16 mouse cellular contexts compared by ENCODE assay signal in genomic region chr11:115089853-115090252, GRCm38 (mm10). TPM values are rescaled to one million over a fixed set of nuclear protein-coding genes. Genes with fewer than 3 reads are reported as not detected.
DNase-seq lines count a peak whose midpoint lies in the region; ATAC-seq and TF ChIP-seq lines count a peak whose summit lies in the region.
"Had no signal": no experiment of that assay in that cellular context is flagged by ENCODE, and none has a peak within 500 bp of the region (broad histone marks: within the 10 kb centered on the region; RNA-seq: fewer than 3 reads in every experiment).

No protein-coding gene starts in this region.

- ATAC-seq in kidney, postnatal 0 days (replicated peaks; ENCODE audit: low FRiP score, low read depth), result no peak
- no peak for ATAC-seq in activated CD4-positive, CD25-positive, alpha-beta regulatory T cell, adult 4 months
- no peak for ATAC-seq in cerebellum, adult (ENCODE audit: insufficient number of reproducible peaks, low FRiP score, low TSS enrichment)

- no peaks in the 10 kb centered on the region for H3K36me3 ChIP-seq in kidney, postnatal 0 days (ENCODE audit: insufficient read depth, low read length)
- no peaks in the 10 kb centered on the region for H3K36me3 ChIP-seq in ES-Bruce4 (ENCODE audit: control insufficient read depth, insufficient read depth, low read length, poor library complexity, severe bottlenecking)
- H3K36me3 ChIP-seq: liver, embryonic 13.5 days; midbrain, embryonic 12.5 days; neural tube, embryonic 15.5 days had no signal

- no peak overlapping the region for H3K4me2 ChIP-seq in kidney, postnatal 0 days (ENCODE audit: low read length)
- H3K4me2 ChIP-seq: liver, embryonic 13.5 days; midbrain, embryonic 12.5 days; neural tube, embryonic 15.5 days had no signal

- no peak overlapping the region for H3K4me3 ChIP-seq in kidney, postnatal 0 days (replicated peaks; ENCODE audit: low read depth, low read length)
- H3K4me3 ChIP-seq in ES-Bruce4 (ENCODE audit: low read depth, low read length), result no peak overlapping the region
- H3K4me3 ChIP-seq in cortical plate, adult 2 months (ENCODE audit: insufficient read depth, low read length), result no peak overlapping the region
- H3K4me3 ChIP-seq: liver, embryonic 13.5 days; midbrain, embryonic 12.5 days; neural tube, embryonic 15.5 days had no signal

- no peak for TF ChIP-seq POLR2A in ES-Bruce4 (IDR thresholded peaks at IDR 0.05; ENCODE audit: insufficient read depth, low read length)
- TF ChIP-seq POLR2A in cortical plate, adult 2 months (IDR thresholded peaks at IDR 0.05; ENCODE audit: extremely low read depth, insufficient read depth, low read length), result no peak

- H3K9me3 ChIP-seq in kidney, postnatal 0 days (replicated peaks; ENCODE audit: low read length), result no peaks in the 10 kb centered on the region
- peaks cover 8% of the 10 kb centered on the region; the same call in 1 of the 2 replicates for H3K9me3 ChIP-seq in ES-Bruce4 (replicated peaks; ENCODE audit: control insufficient read depth, insufficient read depth, low read length, poor library complexity, severe bottlenecking)
- H3K9me3 ChIP-seq: liver, embryonic 13.5 days; midbrain, embryonic 12.5 days; neural tube, embryonic 15.5 days had no signal

- no peak for DNase-seq in kidney, postnatal 0 days (ENCODE audit: low spot score)
- DNase-seq in kidney, postnatal 14 days, result no peak
- DNase-seq in 416B (ENCODE audit: low read depth), result peak; percentile 25
- no peak for DNase-seq in layer of hippocampus, postnatal 25 days (ENCODE audit: extremely low spot score in 1 of 2, low spot score in 1 of 2)
- DNase-seq: gastrocnemius, postnatal 36 days; heart, postnatal 14 days; kidney, adult 11 months; layer of hippocampus, postnatal 36 days; liver, embryonic 13.5 days had no signal

- H3K9ac ChIP-seq in kidney, postnatal 0 days (ENCODE audit: low read depth, low read length), result no peak overlapping the region
- no peak overlapping the region for H3K9ac ChIP-seq in ES-Bruce4 (ENCODE audit: low read depth, poor library complexity, severe bottlenecking)
- H3K9ac ChIP-seq: liver, embryonic 13.5 days; midbrain, embryonic 12.5 days; neural tube, embryonic 15.5 days had no signal

- no peak overlapping the region for H3K27ac ChIP-seq in kidney, postnatal 0 days
- no peak overlapping the region for H3K27ac ChIP-seq in ES-Bruce4 (ENCODE audit: insufficient read depth, low read length)
- H3K27ac ChIP-seq in cortical plate, adult 2 months (ENCODE audit: insufficient read depth, low read length), result no peak overlapping the region
- H3K27ac ChIP-seq: liver, embryonic 13.5 days; midbrain, embryonic 12.5 days; neural tube, embryonic 15.5 days had no signal

- 0 out of 2 replicates have a peak, but pooled peaks cover 6% of the 10 kb centered on the region for H3K27me3 ChIP-seq in kidney, postnatal 0 days (ENCODE audit: insufficient read depth, low read length)
- H3K27me3 ChIP-seq in ES-Bruce4 (ENCODE audit: control insufficient read depth, insufficient read depth, low read length, poor library complexity, severe bottlenecking), result no peaks in the 10 kb centered on the region

- TF ChIP-seq EP300 in ES-Bruce4 (IDR thresholded peaks at IDR 0.05; ENCODE audit: insufficient read depth, low read depth, low read length), result no peak

- H3K4me1 ChIP-seq in kidney, postnatal 0 days (replicated peaks; ENCODE audit: insufficient read depth, low read length), result no peaks in the 10 kb centered on the region
- H3K4me1 ChIP-seq in ES-Bruce4 (ENCODE audit: control insufficient read depth, insufficient read depth, low read length), result no peaks in the 10 kb centered on the region
- no peaks in the 10 kb centered on the region for H3K4me1 ChIP-seq in cortical plate, adult 2 months (ENCODE audit: control insufficient read depth, insufficient read depth, low read length)
- H3K4me1 ChIP-seq: liver, embryonic 13.5 days had no signal

- 68% methylated on average over 6 of the region's 6 CpGs for WGBS in kidney, postnatal 0 days

- TF ChIP-seq CTCF in kidney, postnatal 0 days (IDR thresholded peaks at IDR 0.05; ENCODE audit: low read depth), result peak; percentile 57
- peak; percentile 84 for TF ChIP-seq CTCF in ES-Bruce4 (IDR thresholded peaks at IDR 0.05; ENCODE audit: low read depth, low read length)
- TF ChIP-seq CTCF in cortical plate, adult 2 months (IDR thresholded peaks at IDR 0.05; ENCODE audit: extremely low read depth, insufficient read depth, low read length), result peak; percentile 28; the same call in 1 of the 2 replicates

RNA-seq across cellular contexts. Expression of gene Rab37, which starts 1.4 kb away (rescaled TPM):
- 1.8 and 2.2 TPM in 2 replicates for polyA plus RNA-seq in kidney, postnatal 0 days (2015; fragmentation: Nextera tagmentation; extraction: Ambion mirVana)
- polyA plus RNA-seq in ES-Bruce4 (2011; ENCODE audit: insufficient read depth, insufficient read length, low read depth, missing spikeins), result 0.99 and 3.0 TPM in 2 replicates
- 2.5 and 2.9 TPM in 2 replicates for polyA plus RNA-seq in cortical plate, adult 2 months (2012; rRNA removed)
- 100 to 1,000 TPM; 149 to 158 TPM for polyA plus RNA-seq in activated CD4-positive, CD25-positive, alpha-beta regulatory T cell, adult 4 months (2017; shearing (Covaris generic))
- 1 to 10 TPM; 1.8 to 2.0 TPM for total RNA-seq in layer of hippocampus, postnatal 25 days (2021)

RNA-seq across cellular contexts. Expression of gene Cd300e, which starts 27.9 kb away (rescaled TPM):
- not detected in 2 replicates for polyA plus RNA-seq in kidney, postnatal 0 days (2015; fragmentation: Nextera tagmentation; extraction: Ambion mirVana)
- polyA plus RNA-seq in ES-Bruce4 (2011; ENCODE audit: insufficient read depth, insufficient read length, low read depth, missing spikeins), result not detected in 2 replicates
- 0.09 and 0.17 TPM in 2 replicates for polyA plus RNA-seq in cortical plate, adult 2 months (2012; rRNA removed)
- not detected for polyA plus RNA-seq in activated CD4-positive, CD25-positive, alpha-beta regulatory T cell, adult 4 months (2017; shearing (Covaris generic))
- not detected for total RNA-seq in layer of hippocampus, postnatal 25 days (2021)
- total RNA-seq: gastrocnemius, postnatal 36 days; layer of hippocampus, postnatal 36 days had no signal
- polyA plus RNA-seq: forebrain, embryonic 11.5 days; midbrain, embryonic 12.5 days had no signal

RNA-seq across cellular contexts. Expression of gene Cd300ld3, which starts 41.6 kb away (rescaled TPM):
- not detected in 2 replicates for polyA plus RNA-seq in kidney, postnatal 0 days (2015; fragmentation: Nextera tagmentation; extraction: Ambion mirVana)
- not detected in 2 replicates for polyA plus RNA-seq in ES-Bruce4 (2011; ENCODE audit: insufficient read depth, insufficient read length, low read depth, missing spikeins)
- polyA plus RNA-seq in cortical plate, adult 2 months (2012; rRNA removed), result 1.0 and 1.2 TPM in 2 replicates
- polyA plus RNA-seq in activated CD4-positive, CD25-positive, alpha-beta regulatory T cell, adult 4 months (2017; shearing (Covaris generic)), result not detected
- total RNA-seq in layer of hippocampus, postnatal 25 days (2021), result under 1 TPM in 1 of 2 experiments, not detected in 1; 0.86 TPM
- total RNA-seq: layer of hippocampus, postnatal 36 days had no signal
- polyA plus RNA-seq: forebrain, embryonic 11.5 days; liver, embryonic 13.5 days; midbrain, embryonic 12.5 days; neural tube, embryonic 15.5 days had no signal

RNA-seq across cellular contexts. Expression of gene Cd300lf, which starts 43.9 kb away (rescaled TPM):
- polyA plus RNA-seq in kidney, postnatal 0 days (2015; fragmentation: Nextera tagmentation; extraction: Ambion mirVana), result 0.33 TPM in 2 replicates
- 1.1 TPM in 1 of 2 replicates, not detected in the other for polyA plus RNA-seq in ES-Bruce4 (2011; ENCODE audit: insufficient read depth, insufficient read length, low read depth, missing spikeins)
- 0.08 TPM in 2 replicates for polyA plus RNA-seq in cortical plate, adult 2 months (2012; rRNA removed)
- 1 to 10 TPM in 1 of 2 experiments, under 1 TPM in 1; 0.37 to 1.5 TPM for polyA plus RNA-seq in activated CD4-positive, CD25-positive, alpha-beta regulatory T cell, adult 4 months (2017; shearing (Covaris generic))
- under 1 TPM; 0.35 to 0.39 TPM for total RNA-seq in layer of hippocampus, postnatal 25 days (2021)
- total RNA-seq: gastrocnemius, postnatal 36 days had no signal
- polyA plus RNA-seq: forebrain, embryonic 11.5 days had no signal

RNA-seq across cellular contexts. Expression of gene Cd300ld5, which starts 52.3 kb away (rescaled TPM):
- not detected in 2 replicates for polyA plus RNA-seq in kidney, postnatal 0 days (2015; fragmentation: Nextera tagmentation; extraction: Ambion mirVana)
- not detected in 2 replicates for polyA plus RNA-seq in ES-Bruce4 (2011; ENCODE audit: insufficient read depth, insufficient read length, low read depth, missing spikeins)
- 0.36 TPM in 1 of 2 replicates, not detected in the other for polyA plus RNA-seq in cortical plate, adult 2 months (2012; rRNA removed)
- not detected for polyA plus RNA-seq in activated CD4-positive, CD25-positive, alpha-beta regulatory T cell, adult 4 months (2017; shearing (Covaris generic))
- 1 to 10 TPM in 1 of 2 experiments, not detected in 1; 2.3 TPM for total RNA-seq in layer of hippocampus, postnatal 25 days (2021)
- polyA plus RNA-seq: forebrain, embryonic 11.5 days; liver, embryonic 13.5 days; midbrain, embryonic 12.5 days; neural tube, embryonic 15.5 days had no signal

Comparison
In these comparisons a context has a peak if more than half of its experiments do, and no peak if none do; other contexts are left out.
1. CTCF ChIP-seq: peak in every context shown above with its lines; median percentile 84 in ES-Bruce4; 57 in kidney, postnatal 0 days; 28 in cortical plate, adult 2 months.
2. RNA of gene Rab37, which starts 1.4 kb away (polyA plus RNA-seq): 149 to 158 TPM in activated CD4-positive, CD25-positive, alpha-beta regulatory T cell, adult 4 months; 2.5 to 2.9 TPM in cortical plate, adult 2 months, 1.8 to 2.2 TPM in kidney, postnatal 0 days and 0.99 to 3.0 TPM in ES-Bruce4; every median in the first group is over 10 times any median in the second.